Mouse (Mus musculus) forebrain, postnatal 0 days (tissue): Measurements from ENCODE around the gene Robo1. TPM values are rescaled to one million over a fixed set of nuclear protein-coding genes. Genes with fewer than 3 reads are reported as not detected.

ENCODE experiments used
- ATAC-seq: fragments of 200-750 bp; cut with Nextera tagmentation; 2 replicates; pipeline ENCODE4 v1.8.0; 2017; ENCODE audit warnings: mild to moderate bottlenecking, moderate library complexity
- DNase-seq: peaks from one replicate; pipeline ENCODE4 v3.0.0-alpha.2; 2015
- H3K27ac ChIP-seq: fragments of 300-500 bp; sonication (generic); 2 replicates; pipeline ENCODE4 v1.5.1; 2014; ENCODE audit warnings: low read depth, mild to moderate bottlenecking, antibody characterized with exemption, low read length, moderate library complexity, mixed read lengths
- H3K27me3 ChIP-seq: fragments of 300-500 bp; sonication (generic); 2 replicates; pipeline ENCODE4 v1.6.1; 2014; ENCODE audit warnings: mild to moderate bottlenecking, low read length, mixed read lengths; ENCODE audit not compliant: insufficient read depth
- H3K36me3 ChIP-seq: fragments of 300-500 bp; sonication (generic); 2 replicates; pipeline ENCODE4 v1.6.1; 2014; ENCODE audit warnings: mild to moderate bottlenecking, moderate library complexity; ENCODE audit not compliant: insufficient read depth
- H3K4me1 ChIP-seq: fragments of 300-500 bp; sonication (generic); 2 replicates; pipeline ENCODE4 v1.6.1; 2014; ENCODE audit warnings: antibody characterized with exemption; ENCODE audit not compliant: insufficient read depth
- H3K4me2 ChIP-seq: fragments of 300-500 bp; sonication (generic); 2 replicates; pipeline ENCODE4 v1.6.1; 2014; ENCODE audit warnings: low read depth, mild to moderate bottlenecking, moderate library complexity
- H3K4me3 ChIP-seq: fragments of 300-500 bp; sonication (generic); 2 replicates; pipeline ENCODE4 v1.5.1; 2014; ENCODE audit warnings: low read depth, low read length, mixed read lengths
- H3K9ac ChIP-seq: fragments of 300-500 bp; sonication (generic); 2 replicates; pipeline ENCODE4 v1.6.1; 2014; ENCODE audit warnings: mild to moderate bottlenecking
- H3K9me3 ChIP-seq: fragments of 300-500 bp; sonication (generic); 2 replicates; pipeline ENCODE4 v1.6.1; 2016; ENCODE audit warnings: low read length
- CTCF ChIP-seq: sonication (generic); IDR thresholded peaks from 2 replicates; pipeline ENCODE4 v1.5.1; 2016; ENCODE audit warnings: antibody characterized with exemption, control low read depth, low read depth
- WGBS: fragments of 180-500 bp; shearing (Covaris S2); extraction: QIAGEN DNeasy Blood & Tissue Kit; methylation state at CpG from one replicate; pipeline ENCODE4 v1.1.7; 2014; 5-methylcytosine and 5-hydroxymethylcytosine counted together
- polyA plus RNA-seq: library from polyadenylated mRNA; unstranded; fragments of >200 nt; fragmentation: Nextera tagmentation; extraction: Ambion mirVana; gene quantifications from 2 replicates; pipeline ENCODE4 v1.2.1, GENCODE M21; 2015
- total RNA-seq: library from RNA; depleted of rRNA; stranded (reverse); fragments of >200 nt; gene quantifications from 2 replicates; pipeline ENCODE4 v1.2.3, GENCODE M21; 2014

The Robo1 gene
- total and polyA plus RNA-seq, 2 experiments from 2014 or later = 29.0 to 129 TPM

- 21% methylated on average over 18 of the region's 18 CpGs for WGBS
- Histone ChIP-seq H3K27me3 (no peaks in the 10 kb centered on the region), H3K4me3 (peak overlapping the region; percentile 8), H3K9ac (no peak overlapping the region), H3K4me2 (peak overlapping the region; percentile 31), H3K4me1 (no peaks in the 10 kb centered on the region), H3K27ac (no peak overlapping the region), H3K9me3 (no peaks in the 10 kb centered on the region), H3K36me3 (no peaks in the 10 kb centered on the region)
- peak; percentile 24 for DNase-seq
- no peak for ATAC-seq
- no peak for TF ChIP-seq CTCF
Observed at GRCm38 (mm10) chr16:72444428-72445135, 136.5 kb downstream of the Robo1 start.

GRCm38 (mm10) chr16:72458155-72458554 is 150.0 kb downstream of the Robo1 start:
- Histone ChIP-seq H3K9ac (no peak overlapping the region), H3K9me3 (no peaks in the 10 kb centered on the region), H3K36me3 (no peaks in the 10 kb centered on the region), H3K4me3 (no peak overlapping the region), H3K4me1 (no peaks in the 10 kb centered on the region), H3K4me2 (no peak overlapping the region), H3K27ac (no peak overlapping the region), H3K27me3 (no peaks in the 10 kb centered on the region)
- 54% methylated on average over 10 of the region's 10 CpGs for WGBS
- TF ChIP-seq CTCF = no peak
- ATAC-seq = no peak
- DNase-seq = no peak

DNA sequence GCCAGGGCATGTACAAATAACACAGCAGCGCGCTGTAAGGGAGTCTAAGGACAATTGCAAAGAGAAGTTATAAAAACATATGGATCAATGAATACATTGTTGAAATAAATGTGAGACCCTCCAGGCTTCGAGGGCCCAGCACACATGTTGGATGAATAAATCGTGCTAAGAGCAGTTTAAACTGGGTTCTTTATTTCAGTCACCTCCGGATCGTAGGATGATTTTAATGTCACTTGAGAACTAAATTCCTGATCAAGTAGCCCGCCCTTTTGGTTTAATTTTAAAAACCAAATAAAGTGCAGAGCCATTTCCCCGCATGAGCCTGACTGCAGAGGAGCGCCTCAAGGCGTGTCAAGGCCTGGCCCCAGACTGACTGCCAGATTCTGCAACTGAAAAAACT is 150.5 kb downstream of the Robo1 start:
- no peak for TF ChIP-seq CTCF
- H3K36me3 ChIP-seq = no peaks in the 10 kb centered on the region
- no peaks in the 10 kb centered on the region for H3K27me3 ChIP-seq
- H3K9ac ChIP-seq = no peak overlapping the region
- no peak overlapping the region for H3K4me3 ChIP-seq
- H3K4me1 ChIP-seq = no peaks in the 10 kb centered on the region
- no peak overlapping the region for H3K4me2 ChIP-seq
- 55% methylated on average over 10 of the region's 10 CpGs for WGBS
- no peak for DNase-seq
- no peak overlapping the region for H3K27ac ChIP-seq
- no peak for ATAC-seq
- H3K9me3 ChIP-seq = no peaks in the 10 kb centered on the region

DNA sequence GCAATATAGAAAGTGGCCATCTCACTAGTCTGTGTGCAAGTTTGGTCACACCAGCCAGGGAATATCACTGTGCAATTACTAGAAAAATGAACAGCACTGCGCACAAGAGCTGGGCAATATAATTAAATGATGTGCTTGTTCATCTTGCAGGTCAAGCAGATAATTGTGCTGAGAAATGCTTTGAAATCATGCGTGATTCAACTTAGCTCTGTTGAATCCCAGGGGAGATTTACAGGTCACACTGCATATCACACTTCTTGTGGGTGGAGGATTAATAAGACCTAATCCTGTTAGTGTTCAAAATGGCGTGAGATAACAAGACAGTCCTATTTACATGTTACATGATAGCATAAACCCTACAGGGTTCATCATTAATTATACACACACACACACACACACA is 157.6 kb downstream of the Robo1 start:
- Histone ChIP-seq H3K4me1 (no peaks in the 10 kb centered on the region), H3K27ac (no peak overlapping the region), H3K36me3 (no peaks in the 10 kb centered on the region), H3K9me3 (no peaks in the 10 kb centered on the region), H3K4me2 (no peak overlapping the region), H3K27me3 (no peaks in the 10 kb centered on the region), H3K9ac (no peak overlapping the region), H3K4me3 (no peak overlapping the region)
- no peak for ATAC-seq
- no peak for DNase-seq
- WGBS = 57% methylated on average over 3 of the region's 3 CpGs
- TF ChIP-seq CTCF = no peak

DNA sequence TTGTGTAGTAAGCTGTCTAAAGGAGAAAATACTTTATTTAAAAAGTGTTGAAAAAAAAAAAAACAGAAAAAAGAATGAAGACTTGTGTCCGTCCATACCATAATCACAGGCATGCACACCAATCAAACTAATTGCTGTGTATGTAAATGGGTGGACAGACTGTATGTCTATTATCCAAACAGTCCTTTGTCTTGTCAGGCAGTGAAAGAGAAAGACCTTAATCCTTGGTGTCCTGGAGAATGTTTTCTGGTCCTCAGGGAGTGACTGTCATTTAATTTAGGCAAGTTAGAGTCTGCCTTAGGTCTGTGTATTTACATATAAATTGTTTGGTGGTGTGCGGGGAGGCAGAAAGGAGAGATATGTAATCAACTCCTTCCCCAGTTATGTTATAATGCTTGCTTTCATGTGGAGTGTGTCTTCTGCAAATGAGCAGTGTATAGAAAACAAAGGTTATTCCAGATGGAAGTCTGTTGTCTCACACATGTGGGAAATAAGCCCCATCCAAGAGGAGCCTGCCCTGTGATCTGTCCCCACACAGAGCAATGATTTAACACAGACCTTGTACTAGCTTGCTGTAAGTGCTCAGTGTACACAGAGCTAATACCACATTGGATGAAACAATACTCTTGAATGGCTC is 162.0 kb downstream of the Robo1 start:
- no peak overlapping the region for H3K4me3 ChIP-seq
- 22% methylated on average over 2 of the region's 2 CpGs for WGBS

GRCm38 (mm10) chr16:72510716-72511199 is 202.7 kb downstream of the Robo1 start:
- Histone ChIP-seq H3K27ac (peak overlapping the region; percentile 64), H3K9ac (peak overlapping the region; percentile 2; the same call in 1 of the 2 replicates), H3K4me2 (peak overlapping the region; percentile 29), H3K9me3 (no peaks in the 10 kb centered on the region), H3K36me3 (no peaks in the 10 kb centered on the region), H3K4me1 (no peaks in the 10 kb centered on the region; the same call in 1 of the 2 replicates), H3K27me3 (no peaks in the 10 kb centered on the region), H3K4me3 (0 out of 2 replicates have a peak overlapping the region, but pooled peaks have one; percentile 5)
- TF ChIP-seq CTCF = no peak
- ATAC-seq = peak; percentile 94
- peak; percentile 82 for DNase-seq
- WGBS = under 1% methylated on average over 6 of the region's 6 CpGs

More for the DNA sequence above, 162.0 kb downstream of the Robo1 start:
- Histone ChIP-seq H3K36me3 (no peaks in the 10 kb centered on the region), H3K4me2 (no peak overlapping the region), H3K27me3 (no peaks in the 10 kb centered on the region), H3K4me1 (no peaks in the 10 kb centered on the region), H3K27ac (no peak overlapping the region), H3K9me3 (no peaks in the 10 kb centered on the region), H3K9ac (no peak overlapping the region)
- no peak for TF ChIP-seq CTCF
- DNase-seq (no peak), ATAC-seq (no peak)

DNA sequence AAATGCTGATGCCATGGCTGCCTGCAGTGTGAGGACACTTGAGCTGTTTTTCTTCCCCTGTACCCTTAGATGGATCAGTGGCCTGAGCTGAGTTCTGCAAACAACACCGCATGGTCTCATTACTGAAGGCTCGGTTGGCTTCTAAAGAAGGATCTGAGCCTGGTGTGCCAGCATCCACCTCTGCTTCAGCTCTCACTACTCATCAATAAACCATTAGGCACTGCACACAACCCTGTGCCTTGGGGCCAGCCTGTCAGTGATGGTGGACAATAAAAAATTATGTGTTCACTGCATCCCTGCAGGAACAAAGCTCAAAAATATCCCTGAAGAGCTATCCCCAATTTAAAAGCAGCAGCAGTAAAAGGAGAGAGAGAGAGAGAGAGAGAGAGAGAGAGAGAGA is 223.2 kb downstream of the Robo1 start:
- 70% methylated on average over 2 of the region's 2 CpGs for WGBS
- ATAC-seq = no peak
- H3K27me3 ChIP-seq = no peaks in the 10 kb centered on the region

More for the DNA sequence above, 223.2 kb downstream of the Robo1 start:
- H3K4me1 ChIP-seq = no peaks in the 10 kb centered on the region
- no peak overlapping the region for H3K27ac ChIP-seq
- no peak overlapping the region for H3K4me3 ChIP-seq
- no peak for TF ChIP-seq CTCF
- no peak overlapping the region for H3K9ac ChIP-seq
- no peaks in the 10 kb centered on the region for H3K36me3 ChIP-seq
- no peaks in the 10 kb centered on the region for H3K9me3 ChIP-seq
- no peak overlapping the region for H3K4me2 ChIP-seq
- no peak for DNase-seq
